Mouse (Mus musculus): ENCODE results near the gene Olfr1410.

The Olfr1410 gene

DNA sequence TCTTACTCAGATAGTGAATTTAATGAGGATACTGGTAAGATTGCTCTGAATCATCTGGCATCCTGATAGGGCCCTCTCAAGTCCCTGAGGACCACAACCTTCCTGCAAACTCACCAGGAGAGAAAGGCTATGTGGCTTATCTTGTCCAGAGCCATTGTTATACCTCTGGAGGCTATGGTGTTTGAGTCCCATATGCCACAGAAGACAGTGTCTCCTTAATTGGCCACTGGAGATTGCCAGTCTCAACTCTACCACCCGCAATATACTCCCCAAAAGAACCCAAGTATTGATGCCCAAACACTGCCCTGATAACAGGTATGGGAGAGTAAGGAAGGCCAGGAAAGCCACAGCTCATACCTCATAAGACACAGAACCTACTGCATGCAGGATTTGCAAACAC, at the start of gene Olfr1410:
TSS of gene Olfr1410 (plus strand) at position 301 of the 400 bp plus-strand sequence.
- no peak for DNase-seq

DNA sequence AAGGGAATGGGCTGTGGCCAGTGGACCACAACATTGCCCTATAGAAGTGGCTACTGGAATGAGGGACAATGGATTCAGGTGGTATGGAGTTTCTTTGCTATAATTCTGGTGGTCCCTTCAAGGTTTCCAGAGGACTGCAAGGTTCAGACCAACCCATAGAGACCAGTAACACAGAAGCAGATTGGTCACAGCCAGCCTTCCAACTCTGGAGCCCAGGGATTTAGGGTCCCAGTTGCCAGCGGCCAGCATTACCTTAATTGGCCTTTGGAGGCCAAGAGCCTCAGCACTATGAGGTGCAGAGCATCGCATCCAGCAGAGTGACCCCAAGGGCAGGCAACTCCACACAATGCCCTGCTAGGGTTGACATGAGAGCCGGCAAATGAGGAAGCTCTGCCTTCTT, 34.6 kb upstream of the Olfr1410 start, which contains the start of gene Olfr1413:
TSS of gene Olfr1413 (plus strand) at position 301 of the 400 bp plus-strand sequence.
- no peak for DNase-seq

DNA sequence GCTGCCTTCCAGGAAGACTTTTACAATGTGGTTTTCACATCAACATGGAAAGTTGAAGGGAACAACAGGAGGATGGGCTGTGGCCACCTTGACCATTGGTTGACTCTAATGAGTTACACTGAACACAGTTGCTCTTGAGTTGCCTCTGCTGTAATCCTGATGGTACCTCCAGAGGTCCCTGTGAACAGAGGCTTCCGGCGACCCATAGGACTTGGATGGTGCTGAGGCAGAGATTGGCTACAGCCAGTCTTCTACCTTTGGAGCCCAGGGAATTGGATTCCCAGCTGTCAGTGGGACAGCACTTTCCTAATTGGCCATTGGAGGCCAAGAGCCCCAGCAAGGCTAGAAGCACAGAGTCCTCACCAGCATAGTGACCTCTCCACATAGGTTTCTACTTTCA, 20.1 kb upstream of the Olfr1410 start, which contains the start of gene Olfr1412:
TSS of gene Olfr1412 (plus strand) at position 301 of the 400 bp plus-strand sequence.
- DNase-seq, result no peak

DNA sequence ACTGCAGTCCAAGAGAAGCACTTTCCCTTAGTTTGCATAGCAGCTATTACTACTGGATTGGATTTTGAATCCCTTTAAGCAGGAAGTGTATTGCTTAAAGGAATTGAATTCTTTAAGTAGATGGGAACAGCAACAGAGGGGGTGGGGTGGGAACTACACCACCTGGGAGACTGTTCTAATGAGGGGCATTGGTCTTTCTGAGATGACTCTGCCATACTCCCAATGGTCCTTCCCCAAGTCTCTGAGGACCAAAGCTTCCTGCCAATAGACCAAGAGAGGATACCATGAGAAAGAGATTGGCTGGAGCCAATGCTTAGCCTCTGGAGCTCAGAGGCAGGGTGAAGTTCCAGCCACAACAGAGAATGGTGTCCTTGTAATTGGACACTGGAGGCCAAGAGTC, 11.5 kb upstream of the Olfr1410 start, which contains the start of gene Olfr1411:
TSS of gene Olfr1411 (plus strand) at position 301 of the 400 bp plus-strand sequence.
- DNase-seq, result no peak

DNA sequence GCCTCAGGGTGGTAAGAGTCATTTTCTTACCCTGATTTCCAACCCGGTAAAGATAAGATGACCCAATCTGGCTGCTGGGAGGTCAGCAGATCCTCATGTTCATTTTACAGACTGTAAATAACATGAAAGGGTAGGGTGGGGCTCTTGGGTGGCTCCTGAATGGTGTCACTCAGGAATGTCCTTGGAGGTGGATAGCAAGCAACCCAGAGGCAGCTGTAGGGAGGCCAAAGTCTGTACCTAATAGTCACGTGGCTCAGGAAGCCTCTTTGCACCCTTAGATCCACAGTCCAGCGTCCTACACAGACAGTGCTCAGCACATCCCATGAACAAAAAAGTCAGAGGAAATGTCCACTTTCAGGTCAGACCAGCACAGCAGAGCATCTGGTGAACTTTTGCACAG, 9.6 kb upstream of the Olfr1410 start:
- no peak for DNase-seq

DNA sequence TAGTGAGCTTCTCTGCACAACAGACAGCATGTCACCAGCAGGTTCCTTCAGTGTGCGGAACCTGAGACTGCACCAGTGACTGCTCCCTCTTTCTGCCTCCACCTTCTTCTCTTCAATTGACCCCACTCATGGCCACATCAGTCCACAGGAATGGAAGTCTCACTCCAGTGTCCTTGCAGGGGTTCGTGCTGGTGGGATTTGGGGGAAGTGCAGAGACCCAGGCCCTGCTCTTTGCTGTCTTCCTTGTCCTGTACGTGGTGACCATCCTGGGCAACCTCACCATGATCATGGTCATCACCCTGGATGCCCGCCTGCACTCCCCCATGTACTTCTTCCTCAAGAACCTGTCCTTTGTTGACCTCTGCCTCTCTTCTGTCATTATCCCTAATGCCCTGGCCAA, 2.1 kb downstream of the Olfr1410 start:
- no peak for DNase-seq

DNA sequence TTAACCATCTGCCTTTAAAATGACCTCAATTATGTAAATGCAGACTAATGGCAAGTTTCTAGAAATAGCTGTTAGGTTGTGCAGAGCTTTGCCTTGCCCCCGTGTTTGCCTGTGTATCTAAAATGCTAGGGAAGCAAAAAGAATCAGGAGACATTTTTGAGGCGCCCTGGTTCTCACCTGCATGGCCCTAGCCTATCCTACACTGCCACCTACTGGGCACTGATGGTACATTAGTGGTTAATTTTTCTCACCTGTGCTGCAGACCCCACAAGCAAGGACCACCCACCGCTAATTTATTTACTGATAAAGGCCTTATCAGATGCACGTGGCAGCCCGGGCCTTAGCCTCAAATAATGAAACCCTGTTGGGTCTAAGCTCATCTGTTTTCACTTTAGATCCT, 5.4 kb downstream of the Olfr1410 start:
- DNase-seq, result peak; percentile 58

DNA sequence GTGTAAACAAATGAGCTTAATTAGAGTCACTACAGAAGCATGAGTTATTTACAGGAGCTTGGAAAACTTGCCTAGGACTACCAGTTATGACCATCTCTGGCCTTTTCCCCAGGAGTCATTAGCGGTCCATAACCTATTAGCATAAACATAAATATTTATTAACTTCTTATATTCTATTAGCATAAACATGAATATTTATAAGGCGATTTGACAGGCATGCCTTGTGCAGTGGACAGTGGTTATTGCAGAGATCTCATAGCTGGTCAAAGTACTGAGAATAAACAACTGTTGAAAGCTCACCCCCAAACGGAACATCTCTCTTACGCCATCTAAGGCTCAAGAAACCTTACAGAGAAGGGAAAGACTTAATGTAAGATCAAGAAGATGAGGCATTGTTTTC, 7.6 kb downstream of the Olfr1410 start:
- DNase-seq, result no peak

DNA sequence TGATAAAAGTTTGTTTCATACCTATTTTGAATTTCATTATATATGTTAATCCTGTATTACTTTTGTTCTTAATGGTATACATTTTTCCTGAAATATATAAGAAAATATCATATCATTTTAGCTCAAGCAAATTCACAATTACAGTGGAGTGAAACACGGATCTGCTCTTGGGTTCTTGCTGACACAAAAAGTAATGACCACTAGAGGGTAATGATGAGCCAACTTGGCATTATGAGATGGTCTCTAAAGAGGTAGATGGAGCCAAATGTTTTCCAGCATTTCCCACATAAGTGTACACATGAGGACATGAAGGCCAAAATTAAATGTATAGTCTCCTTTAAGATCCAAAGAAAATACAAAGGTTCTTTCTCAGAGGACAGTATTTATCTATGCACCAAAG, 8.9 kb downstream of the Olfr1410 start:
- no peak for DNase-seq

DNA sequence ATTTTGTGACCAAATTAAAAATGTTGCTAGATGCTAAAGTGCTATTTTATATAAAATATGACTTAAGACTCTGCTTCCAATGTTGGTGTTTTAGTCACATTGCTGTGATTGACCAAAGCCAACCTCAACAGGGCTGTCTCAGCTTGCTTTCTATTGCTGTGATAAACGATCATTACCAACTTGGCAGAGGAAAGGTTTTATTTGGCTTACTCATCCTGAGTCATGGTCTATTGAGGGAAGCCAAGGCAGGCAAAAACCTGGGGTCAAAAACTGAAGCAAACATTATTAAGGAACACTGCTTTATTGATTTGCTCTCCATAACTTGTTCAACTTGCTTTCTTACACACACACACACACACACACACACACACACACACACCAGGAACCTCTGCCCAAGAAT, 10.5 kb downstream of the Olfr1410 start:
- no peak for DNase-seq

DNA sequence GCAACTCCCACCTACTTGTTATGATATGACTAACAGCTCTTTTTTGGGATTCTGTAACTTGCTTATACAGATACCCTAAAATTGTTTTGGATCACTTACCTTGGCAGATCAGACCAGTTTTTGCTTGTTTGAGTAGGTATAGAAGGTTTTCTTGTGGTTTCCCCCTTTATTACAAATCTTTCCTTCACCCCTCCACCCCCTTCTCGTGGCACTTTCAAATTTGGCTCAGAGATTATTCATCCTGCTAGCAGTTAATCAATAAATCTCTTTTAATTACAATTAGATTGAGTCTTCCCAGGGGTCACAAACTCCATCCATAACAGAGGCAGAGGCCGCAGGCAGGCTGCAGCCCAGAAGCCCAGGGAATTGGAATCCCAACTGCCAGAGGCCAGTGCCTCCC, 11.9 kb downstream of the Olfr1410 start, which contains the start of gene Olfr12:
TSS of gene Olfr12 (plus strand) at position 301 of the 400 bp plus-strand sequence.
- DNase-seq, result no peak

DNA sequence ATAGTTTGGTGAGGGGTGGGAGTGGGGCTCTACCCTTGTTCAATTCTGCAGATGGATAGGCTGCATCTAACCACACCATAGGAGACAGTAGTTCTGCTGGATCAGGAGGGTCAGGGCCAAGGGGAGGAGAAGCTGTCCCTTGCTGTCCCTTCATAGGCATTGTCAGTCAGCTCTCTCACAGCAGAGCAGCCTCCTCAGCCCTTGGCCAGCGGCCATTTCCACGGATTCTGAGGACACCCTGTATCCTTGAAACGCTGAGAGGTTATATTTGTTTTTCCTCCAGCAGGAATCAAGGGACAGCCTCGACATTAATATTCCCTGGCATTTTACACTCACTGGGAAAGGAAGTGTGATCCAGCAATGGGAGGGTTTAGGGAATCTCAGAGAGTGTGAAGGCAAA, 12.8 kb downstream of the Olfr1410 start:
- no peak for DNase-seq

DNA sequence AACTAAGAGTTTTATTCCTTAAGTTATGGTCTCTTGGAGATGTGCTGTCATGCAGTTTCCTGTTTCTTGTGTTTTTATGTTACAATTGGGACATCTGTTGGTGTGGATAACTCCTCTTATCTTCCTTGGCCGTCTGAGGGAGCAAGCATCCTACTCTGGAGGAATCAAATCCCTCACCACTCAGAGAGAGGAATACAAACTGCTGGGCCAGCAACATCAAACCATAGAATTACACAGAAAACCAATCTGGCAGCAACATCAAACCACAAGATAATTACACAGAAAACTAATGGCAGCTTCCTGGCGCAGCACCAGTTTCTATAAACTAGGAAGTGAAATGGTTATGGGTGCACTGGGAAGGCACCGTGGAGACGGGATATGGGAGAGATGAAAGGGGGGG, 22.6 kb downstream of the Olfr1410 start:
- DNase-seq, result no peak

DNA sequence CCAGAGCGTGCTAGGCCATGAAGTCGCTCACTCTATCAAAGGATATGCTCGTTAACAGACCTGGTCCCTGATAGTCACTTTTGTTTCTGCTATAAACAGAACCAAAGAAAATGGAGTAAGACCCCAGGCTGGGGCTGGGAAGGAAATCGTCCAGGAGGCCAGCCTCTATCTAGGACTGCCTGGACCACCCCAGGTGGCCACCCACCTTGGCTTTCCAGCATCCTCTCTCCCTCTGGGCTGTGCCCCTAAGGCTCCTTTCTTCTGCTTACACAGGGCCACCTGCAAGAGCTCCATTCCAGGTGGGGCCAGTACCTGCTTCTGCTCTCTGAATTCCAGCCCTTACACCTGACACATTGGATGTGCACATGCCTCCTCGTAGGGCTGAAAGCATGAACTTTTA, 26.6 kb downstream of the Olfr1410 start:
- DNase-seq, result no peak

DNA sequence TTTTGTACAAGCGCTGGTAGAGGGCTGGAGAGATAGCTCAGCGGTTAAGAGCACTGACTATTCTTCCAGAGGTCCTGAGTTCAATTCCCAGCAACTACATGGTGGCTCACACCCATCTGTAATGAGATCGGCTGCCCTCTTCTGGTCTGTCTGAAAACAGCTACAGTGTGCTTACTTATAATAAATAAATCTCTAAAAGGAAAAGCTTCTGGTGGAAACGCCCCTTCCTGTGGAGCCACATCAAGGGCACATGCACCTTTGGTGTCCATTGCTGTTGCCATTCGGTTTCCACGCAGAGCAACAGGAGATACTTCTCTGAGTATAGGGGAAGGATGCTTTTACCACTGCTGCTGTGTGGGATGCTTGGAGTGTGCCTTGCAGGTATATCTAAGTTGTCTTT, 27.4 kb downstream of the Olfr1410 start:
- no peak for DNase-seq

DNA sequence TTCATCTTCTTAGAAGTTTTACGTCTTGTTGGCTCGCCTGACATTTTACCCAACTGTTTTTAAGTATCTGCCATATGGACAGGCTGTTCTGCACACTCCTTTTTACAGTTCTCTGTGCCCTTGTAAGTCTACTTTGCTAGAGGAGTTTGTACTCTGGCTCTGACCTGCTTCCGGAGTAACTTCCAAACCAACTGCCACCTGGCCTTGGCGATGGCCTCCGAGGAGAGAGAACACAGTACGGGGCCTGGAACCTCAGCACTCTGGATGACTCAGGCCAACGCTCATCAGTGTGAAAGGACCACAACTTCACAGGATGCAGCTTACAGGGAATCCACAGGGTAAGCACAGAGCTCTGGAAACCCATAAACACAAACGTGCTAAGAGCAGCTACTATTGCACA, 28.1 kb downstream of the Olfr1410 start:
- no peak for DNase-seq

DNA sequence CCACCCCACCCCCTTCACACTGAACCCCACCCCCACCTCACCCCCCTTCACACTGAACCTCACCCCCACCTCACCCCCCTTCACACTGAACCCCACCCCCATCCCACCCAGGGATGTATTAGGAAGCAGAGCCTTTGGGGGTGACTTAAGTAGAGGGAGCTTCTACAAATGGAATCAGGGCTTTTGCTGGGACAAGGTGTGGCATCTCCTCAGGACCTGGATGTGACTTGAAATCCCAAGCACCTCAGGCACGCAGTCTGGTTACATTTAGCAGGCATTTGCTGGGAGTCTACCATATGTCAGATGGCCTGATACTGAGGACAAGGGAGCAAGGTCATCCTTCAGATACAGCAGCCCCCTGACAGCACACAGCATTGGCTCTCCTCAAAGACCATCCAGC, 29.0 kb downstream of the Olfr1410 start:
- no peak for DNase-seq

DNA sequence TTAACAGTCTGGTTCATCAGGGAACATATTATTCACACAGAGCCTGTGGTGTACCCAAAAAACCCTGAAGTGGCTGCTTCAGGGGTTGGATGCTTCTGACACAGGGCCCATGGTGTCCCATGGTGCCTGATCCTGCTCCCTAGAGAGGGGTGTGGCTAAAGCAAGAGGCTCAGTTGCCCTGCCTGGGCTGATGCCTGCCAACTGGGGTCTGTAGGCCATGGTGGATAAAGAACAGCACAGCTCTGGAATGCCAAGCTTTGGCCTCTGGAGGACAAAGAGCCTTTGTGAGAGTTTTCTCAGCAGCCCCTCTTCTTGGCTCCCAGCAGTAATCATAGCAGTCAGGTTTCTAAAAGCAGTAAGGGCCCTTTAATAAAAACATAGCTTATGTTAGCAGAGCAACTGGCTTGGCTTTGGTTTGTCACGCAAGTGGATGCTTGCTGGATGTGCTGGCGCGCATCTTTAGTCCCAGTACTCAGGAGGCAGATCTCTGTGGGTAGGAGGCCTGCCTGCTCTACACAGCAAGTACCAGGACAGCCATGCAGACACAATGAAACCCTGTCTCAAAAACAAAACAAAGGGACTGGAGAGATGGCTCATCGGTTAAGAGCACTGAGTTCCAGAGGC, 29.5 kb downstream of the Olfr1410 start:
- DNase-seq, result no peak

DNA sequence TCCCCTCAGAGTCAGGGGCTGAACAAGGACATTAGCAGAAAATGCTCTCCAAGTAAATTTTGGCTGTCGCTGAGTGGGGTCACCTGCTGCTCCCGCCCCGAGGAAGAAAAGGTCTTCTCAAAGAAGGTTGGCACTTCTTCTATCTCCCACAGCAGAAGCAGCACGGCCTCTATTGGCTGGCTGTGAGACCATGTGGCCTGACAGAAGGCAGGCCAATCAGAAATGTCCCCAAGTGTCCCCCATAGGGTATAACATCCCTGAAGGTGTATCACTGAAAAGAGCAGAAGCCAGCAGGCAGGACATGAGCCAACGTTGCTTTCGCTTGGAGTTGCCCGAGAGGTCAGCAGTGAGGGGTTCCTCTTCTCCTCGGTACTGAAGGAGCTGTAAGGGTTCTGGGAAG, 30.4 kb downstream of the Olfr1410 start:
- no peak for DNase-seq

DNA sequence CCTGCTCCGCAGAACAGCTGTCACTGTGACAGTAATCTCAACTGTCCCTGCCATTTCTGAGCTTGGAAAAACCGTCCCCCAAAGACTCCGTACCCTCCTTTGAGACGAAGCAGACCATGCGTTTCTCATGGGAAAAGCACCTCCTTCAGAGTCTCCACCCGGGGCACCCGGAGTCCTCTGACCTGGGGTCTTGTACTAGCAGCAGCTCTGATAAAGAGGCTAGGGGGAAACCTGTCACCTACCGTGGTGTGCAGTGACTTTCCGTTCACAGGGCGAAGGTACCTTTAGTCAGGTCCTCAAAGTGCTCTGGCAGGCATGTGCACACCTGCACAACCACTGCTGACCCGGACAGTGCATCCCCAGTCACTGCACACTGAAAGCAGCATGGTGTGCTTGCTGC, 31.1 kb downstream of the Olfr1410 start:
- DNase-seq, result no peak

DNA sequence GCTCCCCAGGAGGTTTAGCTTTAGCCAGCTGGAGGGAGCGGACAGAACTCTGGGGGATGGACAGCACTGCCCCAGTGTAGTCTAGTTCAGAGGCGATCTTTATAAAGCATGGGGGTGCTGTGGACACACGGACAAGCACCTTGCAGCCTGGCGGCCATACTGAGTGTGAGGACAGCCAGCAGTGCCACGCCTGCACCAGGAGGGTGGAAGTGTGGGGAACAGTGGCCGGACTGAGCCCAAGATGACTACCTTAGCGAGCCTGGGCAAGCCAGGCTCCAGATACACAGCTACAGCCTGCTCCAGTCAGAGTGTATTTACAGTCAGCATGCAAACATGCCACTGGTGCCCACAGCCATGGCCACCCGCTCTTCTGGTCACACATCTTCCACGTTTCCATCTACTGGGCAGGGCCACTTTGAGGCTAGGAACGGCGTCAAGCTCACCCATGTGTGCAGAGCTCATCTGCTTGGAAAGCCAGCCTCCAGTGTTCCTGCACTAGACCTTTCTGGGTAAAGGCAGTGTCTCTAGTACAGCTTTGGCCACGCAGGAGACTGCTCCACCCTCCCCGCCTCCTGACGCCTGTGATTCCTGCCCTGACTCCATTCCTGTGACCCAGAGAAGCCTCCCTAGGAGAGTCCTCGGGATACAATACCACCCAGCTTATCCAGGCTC, 32.1 kb downstream of the Olfr1410 start:
- DNase-seq, result no peak

DNA sequence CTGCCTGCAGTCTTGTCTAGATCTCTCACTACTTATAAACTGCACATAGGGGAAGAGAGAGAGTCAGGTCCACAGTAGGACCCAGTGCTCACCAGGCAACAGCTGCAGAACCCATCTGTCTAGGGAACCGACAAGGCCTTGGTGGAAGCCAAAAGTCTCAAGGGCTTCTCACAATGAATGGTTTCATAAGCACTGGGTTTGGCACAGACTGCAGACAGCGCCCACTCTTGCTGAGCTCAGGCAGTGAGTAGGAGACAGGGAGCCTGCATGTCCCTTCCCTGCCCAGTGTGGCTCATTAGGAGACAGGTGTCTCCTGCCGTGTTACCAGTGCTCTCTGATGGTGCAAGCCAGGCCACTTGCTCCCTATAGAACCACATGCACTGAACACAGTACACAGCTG, 32.6 kb downstream of the Olfr1410 start:
- no peak for DNase-seq

DNA sequence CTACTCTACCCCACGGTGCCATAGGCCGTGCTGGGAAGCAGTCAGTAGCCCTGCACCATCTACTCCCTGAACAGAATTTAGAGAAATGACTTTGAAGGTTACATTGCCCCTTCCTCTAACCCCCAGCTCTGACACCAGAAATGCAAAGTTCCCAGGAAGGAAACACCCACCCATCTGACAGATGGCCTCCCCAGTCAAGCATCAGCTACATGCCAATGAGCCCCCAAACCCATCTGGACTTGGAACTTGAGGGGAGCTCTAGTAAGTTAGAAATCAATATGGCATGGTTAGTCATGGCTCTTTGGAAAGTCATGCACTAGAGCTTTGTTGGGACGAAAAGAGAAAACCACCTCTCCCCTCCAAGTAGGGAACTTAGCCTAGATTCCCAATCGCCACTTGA, 33.2 kb downstream of the Olfr1410 start:
- DNase-seq, result no peak

DNA sequence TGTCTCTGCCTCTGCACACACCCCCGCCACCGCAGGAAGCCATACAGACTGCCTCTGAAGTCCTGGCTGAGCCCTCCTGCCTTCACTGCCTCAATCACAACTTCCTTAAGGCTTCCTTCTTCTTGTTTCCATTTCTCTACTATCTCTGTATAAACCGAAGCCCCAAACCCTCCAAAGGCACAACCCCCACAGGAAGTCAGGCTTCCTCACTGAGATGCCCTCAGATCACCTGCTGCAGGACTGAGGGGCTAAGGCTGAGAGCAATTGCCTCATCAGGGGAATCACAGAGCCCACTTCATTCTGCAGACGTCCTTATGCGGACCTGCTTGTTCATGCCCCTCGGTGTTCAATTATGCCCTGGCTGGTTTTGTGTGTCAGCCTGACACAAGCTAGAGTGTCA, 34.8 kb downstream of the Olfr1410 start:
- peak; percentile 17 for DNase-seq

Measured in thymus, postnatal 25 days (tissue).